Mouse (Mus musculus) brain, embryonic 14.5 days (tissue): ENCODE results near the gene Acer3.

Experiments
- CTCF ChIP-seq: fragments of 200-500 bp; IDR thresholded peaks from 2 replicates; pipeline ENCODE4 v1.5.1; 2012; ENCODE audit warnings: inconsistent platforms, mild to moderate bottlenecking, moderate library complexity, borderline replicate concordance; ENCODE audit not compliant: insufficient read depth, insufficient read length; ENCODE audit errors: extremely low read depth
- POLR2A ChIP-seq: fragments of 200-500 bp; IDR thresholded peaks from 2 replicates; pipeline ENCODE4 v1.6.1; 2012; ENCODE audit warnings: mild to moderate bottlenecking, inconsistent platforms, borderline replicate concordance; ENCODE audit not compliant: poor library complexity, insufficient read depth, insufficient read length, severe bottlenecking; ENCODE audit errors: extremely low read depth

- TF ChIP-seq CTCF: no peak
- TF ChIP-seq POLR2A: no peak
Observed at GRCm38 (mm10) chr7:98178560-98179231, 142.3 kb downstream of the Acer3 start.
